Mouse (Mus musculus) liver, adult 2 months (tissue): ENCODE results near the gene Krt10. TPM values are rescaled to one million over a fixed set of nuclear protein-coding genes. Genes with fewer than 3 reads are reported as not detected.

Experiments
- DNase-seq: peaks from one replicate; pipeline ENCODE4 v3.0.0-alpha.2; 2011; ENCODE audit warnings: low read depth, low spot score; ENCODE audit errors: extremely low read depth
- H3K27ac ChIP-seq: fragments of 200-500 bp; replicated peaks from 2 replicates; pipeline ENCODE4 v1.5.1; 2012; ENCODE audit warnings: low read depth, mild to moderate bottlenecking, control low read depth, inconsistent platforms, low read length; ENCODE audit not compliant: insufficient read depth
- H3K27me3 ChIP-seq: fragments of 200-500 bp; 2 replicates; pipeline ENCODE4 v1.6.1; 2012; ENCODE audit warnings: mild to moderate bottlenecking, moderate library complexity, low read length, inconsistent platforms; ENCODE audit not compliant: control insufficient read depth, insufficient read depth
- H3K36me3 ChIP-seq: fragments of 200-500 bp; 2 replicates; pipeline ENCODE4 v1.6.1; 2012; ENCODE audit warnings: low read length, inconsistent platforms; ENCODE audit not compliant: control insufficient read depth, insufficient read depth
- H3K4me1 ChIP-seq: fragments of 200-500 bp; 2 replicates; pipeline ENCODE4 v1.6.1; 2011; ENCODE audit warnings: low read length; ENCODE audit not compliant: control insufficient read depth, insufficient read depth
- H3K4me3 ChIP-seq: fragments of 200-500 bp; 2 replicates; pipeline ENCODE4 v1.5.1; 2011; ENCODE audit warnings: low read depth, mild to moderate bottlenecking, control low read depth, low read length, moderate library complexity; ENCODE audit not compliant: insufficient read depth
- H3K79me2 ChIP-seq: fragments of 200-500 bp; 2 replicates; pipeline ENCODE4 v1.6.1; 2012; ENCODE audit warnings: inconsistent platforms, mild to moderate bottlenecking, low read length, moderate library complexity; ENCODE audit not compliant: control insufficient read depth, insufficient read depth
- H3K9ac ChIP-seq: fragments of 200-500 bp; 2 replicates; pipeline ENCODE4 v1.6.1; 2012; ENCODE audit warnings: low read depth, mild to moderate bottlenecking, control low read depth, inconsistent platforms, low read length
- CTCF ChIP-seq: fragments of 200-500 bp; IDR thresholded peaks from 2 replicates; pipeline ENCODE4 v1.5.1; 2011; ENCODE audit warnings: low read depth, low read length, control low read depth
- POLR2A ChIP-seq: fragments of 200-500 bp; IDR thresholded peaks from 2 replicates; pipeline ENCODE4 v1.6.1; 2011; ENCODE audit warnings: low read length, control low read depth; ENCODE audit not compliant: insufficient read depth; ENCODE audit errors: extremely low read depth
- WGBS: fragments of 180-500 bp; shearing (Covaris S2); methylation state at CpG from one replicate; pipeline ENCODE4 v1.1.7; 2018; 5-methylcytosine and 5-hydroxymethylcytosine counted together
- polyA plus RNA-seq: library from polyadenylated mRNA; depleted of rRNA; stranded (reverse); fragments of >200 nt; gene quantifications from 2 replicates; pipeline ENCODE4 v1.2.3, GENCODE M21; 2012
- total RNA-seq: library from RNA; depleted of rRNA; stranded (reverse); fragments of >200 nt; gene quantifications from 2 replicates; pipeline ENCODE4 v1.2.3, GENCODE M21; 2014

Krt10 gene
- total and polyA plus RNA-seq, 2 experiments: 0.29 to 0.37 TPM

DNA sequence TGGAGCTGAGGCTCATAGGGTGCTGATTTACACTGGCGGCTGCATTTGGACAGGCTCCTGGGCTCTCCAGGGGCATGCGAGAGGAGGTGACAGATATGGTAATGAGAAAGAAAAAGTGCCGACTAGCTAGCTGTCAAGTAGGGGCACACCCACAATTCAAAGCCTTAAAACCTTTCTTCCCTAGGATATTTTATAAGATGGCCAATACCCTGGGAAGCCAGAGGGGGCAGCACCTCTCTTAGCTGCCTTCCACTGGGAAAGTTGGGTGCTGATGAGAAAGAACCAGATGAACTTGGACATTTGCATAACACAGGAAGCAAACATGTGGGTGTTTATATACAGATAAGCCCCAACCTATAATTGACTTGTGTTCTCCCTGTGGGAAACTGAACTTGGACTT lies 19.9 kb downstream of the Krt10 start:
- 28% methylated on average over 3 of the region's 3 CpGs for WGBS

DNA sequence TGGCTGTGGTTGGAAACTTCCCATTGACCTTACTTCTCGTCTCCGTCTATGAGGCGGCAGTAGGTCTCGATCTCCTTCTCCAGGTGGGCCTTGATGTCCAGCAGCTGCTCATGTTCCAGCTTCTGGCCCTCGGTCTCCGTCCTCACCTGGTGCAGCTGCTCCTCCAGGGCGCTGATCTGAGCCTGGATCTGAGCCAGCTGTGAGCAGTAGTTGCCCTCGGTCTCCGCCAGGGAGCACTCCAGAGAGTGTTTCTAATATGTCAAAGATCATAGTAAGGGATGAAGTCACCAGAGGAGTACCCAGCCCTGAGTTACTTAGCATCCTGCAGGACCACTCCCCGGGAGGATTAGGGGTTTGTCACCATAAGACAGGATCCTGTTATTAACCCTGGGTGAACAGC lies 22.4 kb downstream of the Krt10 start:
- no peak overlapping the region for H3K4me3 ChIP-seq
- 0 out of 2 replicates have a peak, but pooled peaks cover 3% of the 10 kb centered on the region for H3K27me3 ChIP-seq
- H3K4me1 ChIP-seq: no peaks in the 10 kb centered on the region
- H3K79me2 ChIP-seq: no peaks in the 10 kb centered on the region
- peak; percentile 42 for TF ChIP-seq CTCF
- TF ChIP-seq POLR2A: no peak
- no peak overlapping the region for H3K9ac ChIP-seq
- no peak overlapping the region for H3K27ac ChIP-seq
- WGBS: 39% methylated on average over 10 of the region's 10 CpGs
- H3K36me3 ChIP-seq: no peaks in the 10 kb centered on the region
- peak; percentile 13 for DNase-seq

More for the DNA sequence above, 19.9 kb downstream of the Krt10 start:
- Histone ChIP-seq H3K9ac (no peak overlapping the region), H3K4me1 (no peaks in the 10 kb centered on the region), H3K27me3 (0 out of 2 replicates have a peak, but pooled peaks cover 3% of the 10 kb centered on the region), H3K4me3 (no peak overlapping the region), H3K79me2 (no peaks in the 10 kb centered on the region), H3K36me3 (no peaks in the 10 kb centered on the region), H3K27ac (no peak overlapping the region)
- TF ChIP-seq POLR2A (no peak), CTCF (peak; percentile 47; the same call in 1 of the 2 replicates)
- peak; percentile 7 for DNase-seq

DNA sequence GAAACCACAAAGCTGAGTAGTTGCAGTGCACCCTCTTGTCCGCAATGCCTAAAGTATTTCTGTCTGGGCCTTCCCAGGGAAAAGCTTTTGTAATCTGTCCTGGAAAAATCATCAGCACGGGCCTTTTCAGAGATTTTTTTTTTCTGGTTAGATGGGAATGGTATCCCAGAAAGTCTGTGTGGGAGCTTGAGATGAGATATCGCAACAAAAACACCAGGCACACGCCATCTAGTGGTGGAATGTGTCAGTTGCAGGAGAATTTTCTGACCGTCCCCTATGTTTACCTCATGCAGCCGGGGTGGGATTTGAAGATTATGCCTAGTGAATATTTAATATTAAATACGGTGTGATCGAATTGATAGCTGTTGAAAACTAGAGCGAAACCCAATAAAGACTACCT lies 24.8 kb downstream of the Krt10 start:
- H3K4me1 ChIP-seq: no peaks in the 10 kb centered on the region
- H3K36me3 ChIP-seq: no peaks in the 10 kb centered on the region
- H3K79me2 ChIP-seq: no peaks in the 10 kb centered on the region
- TF ChIP-seq POLR2A (no peak), CTCF (peak; percentile 47; the same call in 1 of the 2 replicates)
- no peak overlapping the region for H3K27ac ChIP-seq
- H3K9ac ChIP-seq: no peak overlapping the region
- DNase-seq: peak; percentile 25
- no peak overlapping the region for H3K4me3 ChIP-seq
- H3K27me3 ChIP-seq: no peaks in the 10 kb centered on the region
- WGBS: 15% methylated on average over 9 of the region's 9 CpGs

DNA sequence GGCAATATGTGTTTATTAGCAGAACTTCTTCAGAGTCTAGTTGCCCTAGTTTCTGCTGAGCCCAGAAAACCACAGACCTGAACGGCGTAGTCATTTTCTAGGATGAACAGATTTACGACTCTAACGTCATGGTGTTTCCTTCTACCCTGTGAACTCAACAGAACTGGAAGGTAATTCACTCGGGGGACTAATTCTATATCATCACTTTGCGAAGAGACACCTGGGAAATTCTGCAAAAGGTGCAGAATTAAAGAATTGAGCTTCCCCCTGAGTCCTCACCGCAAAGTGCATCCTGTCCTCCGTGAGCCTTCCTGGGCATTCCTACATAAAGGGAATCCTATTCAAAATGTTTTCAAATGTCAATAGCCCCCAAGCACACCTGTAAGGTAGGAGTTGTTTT lies 27.7 kb downstream of the Krt10 start:
- Histone ChIP-seq H3K27ac (no peak overlapping the region), H3K4me1 (no peaks in the 10 kb centered on the region), H3K9ac (no peak overlapping the region), H3K27me3 (no peaks in the 10 kb centered on the region), H3K36me3 (no peaks in the 10 kb centered on the region), H3K79me2 (no peaks in the 10 kb centered on the region), H3K4me3 (no peak overlapping the region)
- DNase-seq: no peak
- 88% methylated on average over 8 of the region's 8 CpGs for WGBS
- TF ChIP-seq POLR2A (no peak), CTCF (no peak)

DNA sequence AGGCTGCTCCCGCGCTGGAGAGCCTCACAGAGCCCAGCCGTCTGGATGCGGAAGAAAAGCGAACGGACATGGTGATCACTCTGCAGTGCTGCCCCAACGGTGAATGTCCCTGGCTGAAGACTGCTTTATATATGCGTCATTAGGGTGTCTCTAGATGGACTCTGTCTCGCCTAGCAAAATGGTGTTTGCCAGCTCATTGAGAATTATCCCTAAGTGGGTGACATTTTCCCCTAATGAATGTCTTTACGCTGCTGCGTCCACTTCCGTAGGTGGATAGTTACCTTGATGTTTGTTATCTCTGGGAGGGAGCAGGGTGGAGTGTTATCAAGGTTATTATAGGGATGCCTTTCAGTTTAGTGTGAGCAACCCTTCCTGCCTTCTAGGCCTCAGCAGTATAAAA lies 38.2 kb downstream of the Krt10 start, which contains the start of gene Krt27:
Krt27 (minus strand) TSS at position 101 of the 400 bp plus-strand sequence.
- no peaks in the 10 kb centered on the region for H3K79me2 ChIP-seq
- H3K4me1 ChIP-seq: no peaks in the 10 kb centered on the region
- H3K9ac ChIP-seq: no peak within 1 kb of the TSS
- H3K27me3 ChIP-seq: no peaks in the 10 kb centered on the region
- H3K27ac ChIP-seq: no peak within 1 kb of the TSS
- DNase-seq: no peak
- H3K4me3 ChIP-seq: no peak within 1 kb of the TSS
- no peaks in the 10 kb centered on the region for H3K36me3 ChIP-seq
- TF ChIP-seq POLR2A (no peak), CTCF (no peak)
- 74% methylated on average over 12 of the region's 12 CpGs for WGBS

DNA sequence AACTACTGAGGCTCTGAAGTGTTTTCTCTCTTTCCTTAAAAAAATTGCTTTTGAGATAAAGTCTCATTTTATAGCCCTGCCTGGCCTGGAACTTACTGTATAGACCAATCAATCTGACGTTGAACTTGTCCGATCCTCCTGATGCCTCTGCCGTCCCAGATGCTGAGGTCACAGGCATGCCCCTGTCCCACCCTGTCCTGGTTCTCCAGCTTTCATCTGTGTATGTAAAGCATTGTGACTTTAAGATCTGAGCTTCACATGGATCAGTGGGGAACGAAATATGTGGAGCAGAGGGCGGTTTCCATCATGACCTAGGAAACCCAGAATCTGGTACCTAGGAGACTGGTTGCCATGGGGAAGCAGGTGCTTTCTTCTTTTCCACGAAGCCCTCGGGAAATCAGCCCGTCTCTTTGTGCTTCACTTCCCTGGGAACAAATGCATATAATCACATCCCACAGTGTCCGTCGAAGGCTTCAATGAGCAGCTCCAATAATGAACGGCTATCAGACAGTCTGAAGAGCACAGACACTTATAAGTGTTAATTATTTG lies 49.8 kb downstream of the Krt10 start:
- Histone ChIP-seq H3K4me1 (no peaks in the 10 kb centered on the region), H3K27ac (no peak overlapping the region), H3K4me3 (no peak overlapping the region), H3K27me3 (no peaks in the 10 kb centered on the region), H3K79me2 (no peaks in the 10 kb centered on the region), H3K9ac (no peak overlapping the region), H3K36me3 (no peaks in the 10 kb centered on the region)
- TF ChIP-seq CTCF (no peak), POLR2A (no peak)
- 83% methylated on average over 11 of the region's 11 CpGs for WGBS
- no peak for DNase-seq
